Mouse (Mus musculus) naive thymus-derived CD4-positive, alpha-beta T cell, adult 2 months (primary cell): ENCODE data around the gene Olfr901.
"Not testable (repeated sequence)": the region's sequence is repeated elsewhere in the genome, so short reads cannot be mapped to it uniquely, and the experiment has no call there.

Source experiments
- DNase-seq: peaks from one replicate; pipeline ENCODE4 v3.0.0-alpha.2; 2011; ENCODE audit warnings: low read depth

Olfr901 gene

DNA sequence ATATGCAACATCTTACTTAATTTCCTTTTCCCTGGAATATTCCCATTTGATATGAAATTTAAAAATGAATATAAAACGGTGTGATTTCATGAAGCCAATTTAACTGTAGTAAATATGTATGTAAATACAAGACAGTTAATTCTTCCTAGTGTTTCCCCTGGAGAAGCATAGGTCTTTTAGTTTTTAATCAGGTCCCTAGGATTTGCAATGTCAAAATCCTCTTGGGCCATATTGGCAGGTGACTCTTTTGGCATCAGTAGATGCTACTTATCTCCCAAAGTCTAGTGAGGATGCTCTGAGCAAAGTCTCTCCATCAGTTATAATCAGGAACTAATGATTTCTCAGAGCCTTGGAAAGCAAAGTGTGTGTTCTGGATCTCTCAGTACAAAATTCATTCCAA is at the start of gene Olfr901:
Olfr901 (plus strand) TSS at position 301 of the 400 bp plus-strand sequence.
- no peak for DNase-seq

DNA sequence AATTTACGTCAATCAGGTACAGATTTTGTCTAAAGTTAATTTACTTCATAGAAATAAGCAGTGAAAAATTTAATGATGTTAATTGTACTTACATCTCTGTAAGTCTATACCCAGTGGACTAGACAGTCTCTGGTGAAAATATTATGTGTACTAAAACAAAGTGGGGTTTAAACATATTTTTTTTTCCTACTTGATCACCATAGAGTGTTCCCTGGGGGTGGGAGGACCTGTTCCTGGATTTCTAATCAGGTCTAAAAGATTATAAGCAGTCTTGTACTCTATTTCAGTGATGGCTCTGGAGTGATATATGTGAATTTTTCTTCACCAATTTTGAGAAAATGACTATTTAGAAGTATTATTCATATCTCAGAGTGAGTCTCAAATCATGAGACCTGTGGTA is 27.9 kb upstream of the Olfr901 start, which contains the start of gene Olfr147:
Olfr147 (plus strand) TSS at position 301 of the 400 bp plus-strand sequence.
- DNase-seq, result no peak

DNA sequence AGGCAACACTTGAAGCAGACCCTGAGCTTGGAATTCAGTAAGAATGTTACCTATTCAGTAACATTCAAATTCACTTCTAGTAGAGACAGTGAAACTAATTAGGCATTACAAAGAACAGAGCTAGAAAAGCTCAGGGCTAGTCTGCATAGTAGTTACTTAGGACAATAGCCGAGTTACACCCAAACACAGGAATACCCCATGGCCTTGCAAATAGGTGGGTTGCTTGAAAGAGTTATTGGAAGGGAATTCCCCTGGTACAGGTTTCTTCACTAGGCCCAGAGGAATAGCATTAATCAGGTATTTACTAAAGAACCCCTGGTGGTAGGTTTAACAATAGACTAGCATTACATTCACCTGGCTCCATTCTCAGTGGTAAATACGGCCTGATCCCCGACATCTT is 21.8 kb upstream of the Olfr901 start:
- DNase-seq, result not testable (repeated sequence)

DNA sequence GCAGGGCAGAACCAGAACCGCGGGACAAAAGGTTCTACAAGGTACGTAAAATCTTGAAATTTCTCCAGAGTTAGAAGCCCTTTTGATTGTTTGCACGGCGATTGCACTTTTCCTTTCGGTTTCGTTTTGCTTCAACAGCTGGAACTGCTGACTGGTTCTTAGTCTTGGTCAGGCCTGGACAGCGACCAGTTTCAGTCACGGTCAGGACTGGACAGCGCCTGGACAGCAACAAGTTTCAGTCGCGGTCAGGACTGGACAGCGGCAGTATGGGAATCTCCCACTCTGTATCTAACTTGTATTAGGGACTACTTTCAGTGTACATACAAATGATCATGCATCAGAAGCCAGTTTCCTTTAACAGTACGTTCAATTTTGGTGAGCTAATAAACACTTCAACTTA is 15.8 kb upstream of the Olfr901 start:
- DNase-seq, result not testable (repeated sequence)

DNA sequence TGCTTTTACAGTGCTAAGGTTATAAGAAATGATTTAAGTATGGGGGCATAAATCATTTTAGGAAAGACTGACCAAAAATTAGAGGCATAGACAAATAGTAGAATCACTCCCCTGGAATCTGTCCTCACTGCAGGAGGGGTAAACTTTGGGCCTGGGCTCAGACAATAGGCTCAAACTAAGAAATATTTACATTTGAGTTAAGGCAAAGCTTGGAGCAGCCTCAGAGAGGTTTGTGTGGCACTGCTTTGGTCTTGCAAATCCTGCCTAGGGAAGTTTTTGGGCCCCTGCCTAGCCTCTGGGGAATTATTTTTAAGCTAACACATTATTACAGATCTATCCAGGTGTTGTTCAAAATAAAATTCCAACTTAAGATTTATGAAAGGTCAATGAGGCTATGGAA is 5.5 kb upstream of the Olfr901 start:
- no peak for DNase-seq

DNA sequence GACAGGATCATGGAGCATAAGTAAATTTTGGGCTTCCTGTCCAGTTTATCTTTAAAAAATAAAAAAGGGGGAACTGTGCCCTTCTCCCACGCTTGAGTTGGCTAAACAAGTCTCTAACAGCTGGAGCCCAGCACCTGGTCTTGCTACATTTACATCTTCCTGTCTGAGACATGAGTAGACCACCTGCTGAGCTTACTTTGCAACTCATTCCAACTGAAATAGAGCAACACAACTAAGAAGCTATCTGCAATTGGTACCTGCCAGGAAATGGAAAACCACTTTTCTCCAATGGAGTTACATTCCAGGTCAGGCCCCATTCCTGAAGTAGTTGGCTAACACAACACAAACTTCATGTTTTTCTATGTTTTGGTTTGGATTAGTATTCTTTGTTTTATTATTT is 2.2 kb upstream of the Olfr901 start:
- no peak for DNase-seq

DNA sequence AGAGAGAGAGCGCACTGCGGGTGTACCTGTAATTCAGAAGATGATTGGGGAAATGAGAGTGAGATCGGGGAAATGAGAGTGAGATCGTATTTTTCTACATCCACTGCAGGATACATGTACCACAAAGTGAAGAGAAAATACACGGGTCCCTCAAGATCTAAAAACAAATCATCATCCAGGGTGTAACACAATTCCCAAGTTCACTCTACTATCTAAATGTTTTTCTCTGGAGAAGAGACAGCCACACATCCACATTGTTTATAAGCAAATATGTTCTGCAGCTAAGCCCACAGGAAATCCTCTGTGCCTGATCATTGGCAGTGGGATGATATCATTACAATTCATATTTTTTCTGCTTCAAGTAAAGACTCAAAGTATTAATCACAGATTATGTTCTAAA is 18.1 kb downstream of the Olfr901 start, which contains the start of gene Olfr902:
Olfr902 (plus strand) TSS at position 301 of the 400 bp plus-strand sequence.
- DNase-seq, result no peak

DNA sequence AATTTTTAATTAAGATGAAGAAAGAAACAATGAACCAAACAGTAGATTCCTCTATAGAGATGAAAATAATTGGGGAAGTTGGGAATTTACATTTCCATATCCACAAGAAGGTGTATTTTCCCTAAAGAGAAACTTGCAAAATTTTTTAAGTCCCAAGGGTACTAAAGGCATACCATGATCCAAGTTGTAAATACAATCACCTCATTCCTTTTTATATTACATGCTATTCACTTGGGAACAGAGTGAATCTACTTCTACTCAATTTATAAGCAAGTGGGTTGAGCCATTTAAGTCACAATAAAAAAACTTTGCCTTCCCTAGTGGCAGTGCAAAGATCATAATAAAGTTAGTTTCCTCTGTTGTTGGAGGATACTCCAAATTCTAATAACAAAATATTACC is 33.6 kb downstream of the Olfr901 start, which contains the start of gene Olfr904:
Olfr904 (plus strand) TSS at position 301 of the 400 bp plus-strand sequence.
- DNase-seq, result no peak

DNA sequence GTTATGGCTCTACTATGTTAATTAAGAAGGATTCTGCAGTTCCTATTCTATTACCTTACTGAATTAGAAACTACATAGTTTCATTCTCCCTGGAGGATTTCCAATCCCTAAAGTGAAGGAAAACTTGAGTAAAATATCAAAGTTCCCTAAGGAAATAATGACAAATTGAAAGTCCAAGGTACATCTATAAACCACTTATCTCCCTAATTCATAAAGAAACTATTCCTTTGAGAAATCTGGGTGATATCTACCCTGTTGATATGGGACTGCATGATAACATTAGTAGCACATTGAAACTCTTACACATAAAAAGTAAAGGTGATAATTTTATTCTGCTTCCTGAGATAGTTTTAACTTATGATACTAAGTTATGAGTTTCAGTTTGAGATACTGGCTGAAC is 41.6 kb downstream of the Olfr901 start, which contains the start of gene Olfr905:
Olfr905 (plus strand) TSS at position 301 of the 400 bp plus-strand sequence.
- DNase-seq, result no peak
